Mouse (Mus musculus): ENCODE results near the gene Irf8.
A peak's percentile ranks its signal among the peaks of the same experiment; 100 is the strongest.

The Irf8 gene

GRCm38 (mm10) chr8:120735770-120736481 lies at the start of gene Irf8:
TSS of gene Irf8 (plus strand) at chr8:120736358.
- DNase-seq (ENCODE audit: low spot score): peak; percentile 85

GRCm38 (mm10) chr8:120686576-120686975 lies 49.6 kb upstream of the Irf8 start:
- no peak for DNase-seq (ENCODE audit: low spot score)

DNA sequence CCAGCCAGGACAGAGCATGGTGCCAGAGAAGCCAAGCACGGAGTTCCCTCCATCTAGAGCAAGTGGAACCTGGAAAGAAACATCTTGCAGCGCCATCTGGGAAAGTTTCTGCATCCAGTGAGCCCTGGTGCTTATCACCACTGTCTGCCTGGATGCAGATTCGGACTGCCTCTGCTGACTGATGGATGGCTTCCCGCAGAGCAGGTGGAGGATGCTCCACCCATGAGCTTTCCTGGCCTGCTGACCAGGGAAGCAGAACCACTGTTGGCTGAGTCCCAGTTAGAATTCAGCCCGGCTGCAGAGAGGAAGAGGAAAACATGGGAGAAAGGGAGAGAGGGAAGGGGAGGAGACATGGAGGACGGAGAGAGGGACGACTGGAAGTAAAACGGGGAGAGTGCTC lies 48.4 kb upstream of the Irf8 start:
- no peak for DNase-seq (ENCODE audit: low spot score)

DNA sequence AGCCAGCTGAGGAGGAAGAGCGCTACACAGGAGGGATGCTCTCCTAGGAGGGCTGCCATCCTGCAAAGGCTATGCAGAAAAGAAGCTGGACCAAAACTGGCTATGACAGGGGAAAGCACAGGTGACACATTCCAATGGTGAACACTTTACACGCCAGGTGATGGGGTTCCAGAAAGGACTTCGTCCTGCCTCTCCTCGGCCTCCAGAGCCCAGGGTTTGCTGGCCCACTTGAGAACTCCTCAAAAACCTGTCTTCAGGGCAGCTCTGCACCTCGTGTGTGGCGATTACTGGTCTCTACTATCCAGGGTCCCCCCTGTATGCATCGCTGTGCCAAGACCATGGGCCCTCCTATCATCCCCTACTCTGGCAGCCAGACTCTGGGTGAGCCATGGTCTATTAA lies 47.6 kb upstream of the Irf8 start:
- DNase-seq (ENCODE audit: low spot score): no peak

DNA sequence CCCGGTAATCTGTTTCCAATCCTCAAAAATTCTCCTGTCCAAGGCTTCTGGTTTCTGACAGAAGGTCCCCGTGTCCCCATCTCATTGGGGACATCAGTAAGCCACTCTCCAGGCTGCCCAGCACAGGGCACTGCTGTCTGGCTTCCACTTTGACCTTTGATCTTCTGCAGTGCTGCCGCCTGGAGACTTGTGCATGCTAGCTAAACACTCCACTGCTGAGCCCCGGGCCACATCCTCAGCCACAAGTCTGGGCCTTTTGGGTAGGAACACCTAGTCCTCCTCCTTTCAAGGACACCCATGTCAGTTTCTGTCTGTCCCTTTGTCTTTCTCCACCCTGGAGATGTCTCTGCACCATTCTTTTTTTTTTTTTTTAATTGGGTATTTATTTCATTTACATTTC lies 43.2 kb upstream of the Irf8 start:
- no peak for DNase-seq (ENCODE audit: low spot score)

- DNase-seq (ENCODE audit: low spot score): peak; percentile 71
Measured at GRCm38 (mm10) chr8:120693861-120694493, 42.2 kb upstream of the Irf8 start.

- DNase-seq (ENCODE audit: low spot score): no peak
Measured at GRCm38 (mm10) chr8:120696401-120697153, 39.6 kb upstream of the Irf8 start.

DNA sequence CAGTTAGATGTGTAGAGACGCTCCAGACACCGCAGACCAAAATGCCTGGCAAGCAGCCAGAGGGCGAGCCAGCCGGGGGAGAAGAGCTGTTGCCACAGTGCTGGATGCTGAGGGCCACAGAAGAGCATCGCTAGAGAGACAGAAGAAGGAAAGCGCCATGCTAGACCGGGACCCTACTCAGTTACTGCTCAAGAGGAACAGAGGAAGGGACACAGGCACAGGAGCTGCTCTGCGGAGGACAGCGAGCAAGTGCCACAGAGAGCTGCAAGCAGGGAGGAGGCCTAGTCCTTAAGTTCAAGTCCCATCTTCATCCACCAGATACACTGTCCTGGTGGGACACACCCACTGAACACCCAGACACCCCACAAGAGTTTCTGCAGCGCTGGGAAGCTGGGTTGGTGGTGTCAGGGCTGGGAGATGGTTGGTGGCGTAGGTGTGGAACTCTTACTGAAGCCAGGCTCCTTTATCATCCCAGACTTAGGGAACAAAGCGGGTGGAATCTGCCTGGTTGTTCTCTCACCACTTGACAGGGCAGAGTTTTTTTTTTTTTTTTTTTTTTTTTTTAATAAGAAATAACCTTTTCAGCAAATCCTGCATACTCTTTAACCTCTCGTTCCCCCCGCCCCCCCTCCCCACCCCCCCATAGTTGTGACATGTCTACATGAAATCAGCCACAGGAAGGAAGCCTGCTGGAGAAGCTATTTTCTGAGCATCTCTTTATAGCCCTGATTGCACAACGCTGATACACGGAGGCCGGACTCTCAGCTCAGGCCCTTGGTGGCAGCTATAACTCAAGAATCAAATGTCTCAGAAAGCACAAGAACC lies 38.8 kb upstream of the Irf8 start:
- no peak for DNase-seq (ENCODE audit: low spot score)

GRCm38 (mm10) chr8:120697979-120698272 lies 38.2 kb upstream of the Irf8 start:
- DNase-seq (ENCODE audit: low spot score): no peak

DNA sequence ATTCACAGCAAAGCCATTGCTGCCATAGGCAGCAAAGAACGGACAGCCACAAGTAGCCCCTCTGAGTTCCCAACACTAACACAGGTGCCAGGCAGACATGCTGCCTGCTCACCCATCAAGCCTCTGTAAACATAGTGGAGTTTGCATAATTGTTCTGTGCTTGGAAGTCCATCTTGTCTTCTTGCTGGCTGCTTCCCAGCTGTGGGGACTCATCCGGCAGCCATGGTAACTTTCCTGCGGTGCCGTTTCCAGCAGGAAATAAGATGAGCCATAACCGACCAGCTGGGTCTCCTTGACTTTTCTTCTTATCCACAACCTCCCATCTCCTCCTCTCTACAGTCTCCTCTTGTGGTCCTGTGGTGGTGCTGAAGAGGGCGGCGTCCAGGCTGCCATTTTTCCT lies 37.7 kb upstream of the Irf8 start:
- DNase-seq (ENCODE audit: low spot score): no peak

- DNase-seq (ENCODE audit: low spot score): no peak
Measured at GRCm38 (mm10) chr8:120699079-120699478, 37.1 kb upstream of the Irf8 start.

- no peak for DNase-seq (ENCODE audit: low spot score)
Measured at GRCm38 (mm10) chr8:120699565-120699964, 36.6 kb upstream of the Irf8 start.

DNA sequence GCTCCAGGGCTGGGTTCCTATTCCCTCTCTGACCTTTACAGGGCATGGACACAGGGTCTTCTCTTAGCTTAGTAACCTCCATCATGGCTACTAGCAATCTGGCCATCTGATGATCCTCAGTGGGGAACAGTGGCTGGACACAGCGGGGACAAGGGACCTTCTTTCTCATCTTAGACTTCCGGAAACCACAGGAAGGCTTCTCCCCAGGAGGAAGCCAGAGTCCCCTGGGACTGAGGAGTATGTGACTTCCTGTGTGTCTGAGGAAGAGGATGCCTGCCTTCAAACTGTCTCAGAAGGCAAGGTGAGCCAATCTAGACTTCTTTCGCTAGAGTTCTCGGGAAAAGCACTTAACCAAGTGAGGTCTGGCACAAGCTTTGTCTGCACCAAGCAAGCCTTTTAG lies 36.1 kb upstream of the Irf8 start:
- DNase-seq (ENCODE audit: low spot score): no peak

DNA sequence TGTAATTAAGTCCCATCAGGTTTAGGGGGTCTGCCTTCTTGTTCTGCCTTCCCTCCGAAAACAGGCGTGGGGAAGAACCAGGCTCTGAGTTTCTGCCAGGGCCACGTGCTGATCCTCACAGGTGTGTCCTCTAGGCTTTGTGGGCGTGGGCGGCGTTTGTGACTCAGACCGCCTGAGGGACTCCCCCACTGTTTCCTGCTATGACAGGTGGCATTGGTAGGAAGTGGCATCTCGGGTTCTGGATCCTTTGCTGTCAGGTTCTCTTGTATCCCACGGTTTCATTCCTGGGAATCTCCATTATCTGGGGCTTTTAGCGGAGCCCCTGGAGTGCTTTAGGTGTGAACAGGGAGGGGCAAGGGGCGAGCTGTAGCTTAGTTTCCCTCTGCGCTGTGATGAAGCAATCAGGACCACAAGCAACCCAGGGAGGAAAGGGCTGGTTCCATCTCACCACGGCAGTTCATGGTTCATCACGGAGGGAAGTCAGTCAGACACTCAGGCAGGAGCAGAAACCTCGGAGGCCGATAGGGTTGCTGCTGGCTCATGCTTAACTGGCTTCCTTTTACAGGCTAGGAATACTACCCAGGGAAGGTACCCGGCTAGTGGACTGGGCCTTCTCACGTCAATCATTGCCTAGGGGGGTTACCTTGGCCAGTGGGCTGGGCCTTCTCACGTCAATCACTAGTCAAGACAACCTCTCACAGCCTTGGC lies 34.2 kb upstream of the Irf8 start:
- no peak for DNase-seq (ENCODE audit: low spot score)

DNA sequence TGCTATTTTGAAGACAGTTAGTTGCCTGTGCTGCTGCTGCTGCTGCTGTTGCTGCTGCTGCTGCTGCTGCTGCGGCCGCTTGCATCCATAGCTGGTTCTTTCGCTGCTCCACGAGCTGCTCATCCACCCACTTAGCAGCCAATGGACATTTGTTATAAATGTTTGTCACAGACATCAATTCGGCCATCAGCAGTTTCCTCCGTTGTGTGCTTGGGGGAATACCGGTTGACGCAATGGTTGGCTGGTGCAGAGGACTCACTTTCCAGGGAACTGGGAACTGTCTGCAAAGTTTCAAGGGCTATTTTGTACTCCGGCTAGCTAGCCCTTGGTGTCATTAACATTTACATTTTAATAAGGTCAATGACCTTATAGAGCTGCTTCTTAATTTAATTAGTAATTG lies 32.0 kb upstream of the Irf8 start:
- DNase-seq (ENCODE audit: low spot score): no peak

GRCm38 (mm10) chr8:120705163-120705562 lies 31.0 kb upstream of the Irf8 start:
- no peak for DNase-seq (ENCODE audit: low spot score)

GRCm38 (mm10) chr8:120706193-120706592 lies 30.0 kb upstream of the Irf8 start:
- DNase-seq (ENCODE audit: low spot score): no peak

DNA sequence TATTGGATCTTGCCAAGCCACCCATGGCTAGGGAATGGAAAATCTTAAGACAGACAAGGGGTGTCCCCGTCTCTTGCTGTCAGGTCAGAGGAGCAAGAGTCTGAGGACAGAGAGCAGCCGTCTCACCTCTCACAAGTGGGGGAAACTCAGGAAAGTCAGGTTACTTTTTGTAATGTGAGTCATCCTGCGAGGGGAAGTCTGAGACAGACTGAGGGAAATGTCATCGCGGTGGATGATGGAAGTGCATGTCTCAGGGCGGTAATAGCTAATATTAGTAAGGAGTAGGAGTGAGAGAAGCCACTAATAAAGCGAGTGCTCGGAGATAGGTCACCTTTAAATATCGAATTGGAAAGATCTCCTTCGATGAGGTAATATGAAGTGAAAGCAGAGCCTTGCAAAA lies 27.0 kb upstream of the Irf8 start:
- DNase-seq (ENCODE audit: low spot score): no peak

- no peak for DNase-seq (ENCODE audit: low spot score)
Measured at GRCm38 (mm10) chr8:120715200-120715599, 21.0 kb upstream of the Irf8 start.

- peak; percentile 17 for DNase-seq (ENCODE audit: low spot score)
Measured at GRCm38 (mm10) chr8:120715996-120716680, 20.0 kb upstream of the Irf8 start.

DNA sequence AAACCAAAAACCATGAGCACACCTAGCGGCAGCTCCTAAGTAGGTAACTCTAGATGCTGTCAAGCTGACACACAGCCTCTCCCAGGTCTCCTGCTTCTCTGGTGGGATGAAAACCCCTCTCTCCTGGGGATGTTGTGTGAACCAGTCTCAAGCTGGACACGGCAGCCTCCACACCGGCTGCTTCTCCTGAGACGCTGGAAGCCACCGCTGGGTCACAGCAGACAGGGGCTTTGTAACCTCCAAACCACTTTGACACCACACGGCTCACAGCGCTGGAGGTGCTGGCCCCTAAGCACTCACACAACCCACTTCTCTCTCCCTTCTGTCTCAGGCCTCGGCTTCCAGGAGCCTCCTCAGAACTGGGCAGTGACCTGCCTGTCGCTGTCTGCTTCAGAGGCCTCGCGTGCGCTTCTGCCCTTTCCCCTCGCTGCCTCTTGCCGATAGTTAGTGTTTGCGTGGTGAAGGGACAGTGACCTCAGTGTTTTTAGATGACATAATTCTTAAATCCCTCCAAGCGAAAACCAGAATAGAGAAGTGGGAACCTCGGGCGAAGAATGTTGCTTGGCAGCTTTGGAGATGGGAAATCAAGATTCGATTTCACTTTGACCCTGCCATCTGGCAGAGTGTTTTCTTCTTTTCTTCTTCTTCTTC lies 16.4 kb upstream of the Irf8 start:
- DNase-seq (ENCODE audit: low spot score): no peak

Measured in yolk sac, embryonic 10.5 days (tissue).